Mouse (Mus musculus) limb, embryonic 11.5 days (tissue): Measurements from ENCODE around the gene Topors. TPM values are rescaled to one million over a fixed set of nuclear protein-coding genes. Genes with fewer than 3 reads are reported as not detected.

Source experiments
- ATAC-seq: fragments of 200-750 bp; cut with Nextera tagmentation; 2 replicates; pipeline ENCODE4 v1.8.0; 2017; ENCODE audit warnings: low read depth; ENCODE audit not compliant: insufficient number of reproducible peaks, low FRiP score, low TSS enrichment
- DNase-seq: peaks from one replicate; pipeline ENCODE4 v3.0.0-alpha.2; 2015; ENCODE audit warnings: low spot score
- H3K27ac ChIP-seq: fragments of 300-500 bp; sonication (generic); replicated peaks from 2 replicates; pipeline ENCODE4 v1.5.1; 2014; ENCODE audit warnings: low read depth, mild to moderate bottlenecking, low read length
- H3K27me3 ChIP-seq: fragments of 300-500 bp; sonication (generic); 2 replicates; pipeline ENCODE4 v1.6.1; 2014; ENCODE audit warnings: mild to moderate bottlenecking, low read length, mixed read lengths; ENCODE audit not compliant: control insufficient read depth, insufficient read depth
- H3K36me3 ChIP-seq: fragments of 300-500 bp; sonication (generic); 2 replicates; pipeline ENCODE4 v1.6.1; 2014; ENCODE audit warnings: mild to moderate bottlenecking, low read length, moderate library complexity, mixed read lengths; ENCODE audit not compliant: control insufficient read depth, insufficient read depth
- H3K4me1 ChIP-seq: fragments of 300-500 bp; sonication (generic); 2 replicates; pipeline ENCODE4 v1.6.1; 2014; ENCODE audit warnings: low read length, mixed read lengths; ENCODE audit not compliant: control insufficient read depth, insufficient read depth
- H3K4me2 ChIP-seq: fragments of 300-500 bp; sonication (generic); 2 replicates; pipeline ENCODE4 v1.6.1; 2014; ENCODE audit warnings: low read depth, mild to moderate bottlenecking, moderate library complexity; ENCODE audit not compliant: severe bottlenecking
- H3K4me3 ChIP-seq: fragments of 300-500 bp; sonication (generic); 2 replicates; pipeline ENCODE4 v1.5.1; 2014; ENCODE audit warnings: low read depth, low read length
- H3K9ac ChIP-seq: fragments of 300-500 bp; sonication (generic); 2 replicates; pipeline ENCODE4 v1.6.1; 2014; ENCODE audit warnings: mild to moderate bottlenecking, low read length
- H3K9me3 ChIP-seq: fragments of 300-500 bp; sonication (generic); 2 replicates; pipeline ENCODE4 v1.6.1; 2016; ENCODE audit warnings: low read length; ENCODE audit not compliant: control insufficient read depth
- WGBS: fragments of 180-500 bp; shearing (Covaris S2); extraction: QIAGEN DNeasy Blood & Tissue Kit; methylation state at CpG from one replicate; pipeline ENCODE4 v1.1.7; 2014; 5-methylcytosine and 5-hydroxymethylcytosine counted together
- polyA plus RNA-seq: library from polyadenylated mRNA; unstranded; fragments of >200 nt; fragmentation: Nextera tagmentation; extraction: Ambion mirVana; gene quantifications from 2 replicates; pipeline ENCODE4 v1.2.1, GENCODE M21; 2014

Topors gene
- polyA plus RNA-seq, 1 experiment from 2014 or later = 58.2 TPM

- 0 out of 2 replicates have a peak, but pooled peaks cover 2% of the 10 kb centered on the region for H3K27me3 ChIP-seq
- H3K9ac ChIP-seq = no peak overlapping the region
- H3K36me3 ChIP-seq = no peaks in the 10 kb centered on the region
- no peaks in the 10 kb centered on the region for H3K9me3 ChIP-seq
- no peak overlapping the region for H3K4me2 ChIP-seq
- no peak overlapping the region for H3K27ac ChIP-seq
- no peaks in the 10 kb centered on the region for H3K4me1 ChIP-seq
- no peak overlapping the region for H3K4me3 ChIP-seq
- DNase-seq = no peak
- 66% methylated on average over 3 of the region's 3 CpGs for WGBS
- no peak for ATAC-seq
These were observed 51.7 kb downstream of the Topors start for GRCm38 (mm10) chr4:40217910-40218309.

GRCm38 (mm10) chr4:40212177-40212576 lies 57.5 kb downstream of the Topors start:
- ATAC-seq = no peak
- 93% methylated on average over 4 of the region's 6 CpGs for WGBS

More at GRCm38 (mm10) chr4:40212177-40212576, 57.5 kb downstream of the Topors start:
- Histone ChIP-seq H3K9me3 (no peaks in the 10 kb centered on the region), H3K4me2 (no peak overlapping the region), H3K36me3 (no peaks in the 10 kb centered on the region), H3K27ac (no peak overlapping the region), H3K4me1 (no peaks in the 10 kb centered on the region), H3K4me3 (no peak overlapping the region), H3K9ac (no peak overlapping the region), H3K27me3 (no peaks in the 10 kb centered on the region)
- DNase-seq = no peak

Other genes with a start within 250 kb of the Topors start
- gene Aco1, start 126.8 kb downstream of the Topors start, polyA plus RNA-seq = 48.6 and 49.9 TPM in 2 replicates
- gene Ddx58, start 30.0 kb downstream of the Topors start, polyA plus RNA-seq = 4.8 and 6.4 TPM in 2 replicates
- 24.7 and 25.4 TPM in 2 replicates for gene Smim27, start 271 bp downstream of the Topors start, polyA plus RNA-seq
- 301 and 304 TPM in 2 replicates for gene Ndufb6, start 9.6 kb upstream of the Topors start, polyA plus RNA-seq
- 0.07 and 0.21 TPM in 2 replicates for gene Tmem215, start 202.3 kb upstream of the Topors start, polyA plus RNA-seq